Mouse (Mus musculus) gastrocnemius, postnatal 10 days (tissue): ENCODE measurements around the gene Spaca6. TPM values are rescaled to one million over a fixed set of nuclear protein-coding genes. Genes with fewer than 3 reads are reported as not detected.
A peak's percentile ranks its signal among the peaks of the same experiment; 100 is the strongest.

Experiments
- DNase-seq: peaks from one replicate; pipeline ENCODE4 v3.0.0; 2021; ENCODE audit warnings: mixed read lengths
- long read RNA-seq, 2 experiments: library from polyadenylated mRNA; stranded (forward); transcript quantifications; one replicate each; pipeline ENCODE4 v2.0.0; 2021
- total RNA-seq, 2 experiments: library from RNA; stranded (reverse); gene quantifications; 2 replicates each; pipeline ENCODE4 v1.2.3; 2021

The Spaca6 gene
- 10 to 100 TPM; 14.3 to 28.7 TPM for total RNA-seq
- long read RNA-seq, experiment 1, partial matches to known transcripts: 0 of 1 reads
- long read RNA-seq, experiment 1, other reads (novel, unspliced or antisense): 1 of 1 reads
- long read RNA-seq, experiment 2, partial matches to known transcripts: 0 of 1 reads
- long read RNA-seq, experiment 2, other reads (novel, unspliced or antisense): 1 of 1 reads

- peak; percentile 95 for DNase-seq
Measured at GRCm38 (mm10) chr17:17826751-17827657, at the start of gene Spaca6. Gene Spaca6 (plus strand): TSS chr17:17827158.

- DNase-seq: no peak
Measured at GRCm38 (mm10) chr17:17790866-17791630, 35.9 kb upstream of the Spaca6 start.

GRCm38 (mm10) chr17:17792578-17792977 lies 34.4 kb upstream of the Spaca6 start:
- no peak for DNase-seq

- no peak for DNase-seq
Measured at GRCm38 (mm10) chr17:17795527-17795926, 31.4 kb upstream of the Spaca6 start.

GRCm38 (mm10) chr17:17823612-17824336 lies 3.2 kb upstream of the Spaca6 start:
- DNase-seq: no peak

- no peak for DNase-seq
Measured at GRCm38 (mm10) chr17:17825921-17826591, 902 bp upstream of the Spaca6 start.

GRCm38 (mm10) chr17:17827658-17828190 lies 766 bp downstream of the Spaca6 start:
- DNase-seq: peak; percentile 63

GRCm38 (mm10) chr17:17828191-17828981 lies 1.4 kb downstream of the Spaca6 start:
- DNase-seq: peak; percentile 59

- DNase-seq: no peak
Measured at GRCm38 (mm10) chr17:17829052-17829785, 2.3 kb downstream of the Spaca6 start.

GRCm38 (mm10) chr17:17829816-17830535 lies 3.0 kb downstream of the Spaca6 start:
- DNase-seq: no peak

- DNase-seq: no peak
Measured at GRCm38 (mm10) chr17:17830731-17831130, 3.8 kb downstream of the Spaca6 start.

- no peak for DNase-seq
Measured at GRCm38 (mm10) chr17:17834896-17835295, 7.9 kb downstream of the Spaca6 start.

GRCm38 (mm10) chr17:17836101-17836500 lies 9.1 kb downstream of the Spaca6 start:
- no peak for DNase-seq

GRCm38 (mm10) chr17:17837426-17837825 lies 10.5 kb downstream of the Spaca6 start:
- DNase-seq: no peak

GRCm38 (mm10) chr17:17837919-17838701 lies 11.2 kb downstream of the Spaca6 start:
- peak; percentile 90 for DNase-seq

- no peak for DNase-seq
Measured at GRCm38 (mm10) chr17:17839276-17839675, 12.3 kb downstream of the Spaca6 start.

- no peak for DNase-seq
Measured at GRCm38 (mm10) chr17:17840796-17841195, 13.8 kb downstream of the Spaca6 start.
